Mouse (Mus musculus): ENCODE results near the gene Doc2g. TPM values are rescaled to one million over a fixed set of nuclear protein-coding genes. Genes with fewer than 3 reads are reported as not detected.
A peak's percentile ranks its signal among the peaks of the same experiment; 100 is the strongest.
"Not testable (repeated sequence)": the region's sequence is repeated elsewhere in the genome, so short reads cannot be mapped to it uniquely, and the experiment has no call there.

Doc2g gene
- total RNA-seq, 2 experiments from 2014 or later = 148 to 152 TPM

- peak; percentile 74 for DNase-seq (ENCODE audit: low spot score)
- intact Hi-C loops (cut with DNase I) = no loop called here
Observed at GRCm38 (mm10) chr19:4045966-4046865, 43.1 kb downstream of the Doc2g start, which contains the start of gene Gstp2. Gstp2 (minus strand) TSS chr19:4046023.

GRCm38 (mm10) chr19:4046866-4047254 is 43.7 kb downstream of the Doc2g start:
- intact Hi-C loops (cut with DNase I) = no loop called here
- no peak for DNase-seq (ENCODE audit: low spot score)

GRCm38 (mm10) chr19:4047859-4048258 is 44.7 kb downstream of the Doc2g start:
- intact Hi-C loops (cut with DNase I) = loop anchor here (1.0 kb wide), 1 partner anchor 29 kb away; no protein-coding TSS in a partner anchor
- DNase-seq (ENCODE audit: low spot score) = peak; percentile 37

GRCm38 (mm10) chr19:4049069-4049468 is 46.0 kb downstream of the Doc2g start:
- intact Hi-C loops (cut with DNase I) = not testable (repeated sequence)

GRCm38 (mm10) chr19:4051016-4051415 is 47.9 kb downstream of the Doc2g start:
- no peak for DNase-seq (ENCODE audit: low spot score)
- intact Hi-C loops (cut with DNase I) = no loop called here

More at GRCm38 (mm10) chr19:4049069-4049468, 46.0 kb downstream of the Doc2g start:
- not testable (repeated sequence) for DNase-seq (ENCODE audit: low spot score)

- intact Hi-C loops (cut with DNase I) = no loop called here
- no peak for DNase-seq (ENCODE audit: low spot score)
Observed at GRCm38 (mm10) chr19:4051741-4052515, 48.8 kb downstream of the Doc2g start.

- intact Hi-C loops (cut with DNase I) = no loop called here
- no peak for DNase-seq (ENCODE audit: low spot score)
Observed at GRCm38 (mm10) chr19:4052516-4053030, 49.5 kb downstream of the Doc2g start.

GRCm38 (mm10) chr19:4054613-4055012 is 51.5 kb downstream of the Doc2g start:
- no peak for DNase-seq (ENCODE audit: low spot score)
- intact Hi-C loops (cut with DNase I) = no loop called here

- no peak for DNase-seq (ENCODE audit: low spot score)
- intact Hi-C loops (cut with DNase I) = no loop called here
Observed at GRCm38 (mm10) chr19:4055216-4055946, 52.3 kb downstream of the Doc2g start.

- intact Hi-C loops (cut with DNase I) = no loop called here
- no peak for DNase-seq (ENCODE audit: low spot score)
Observed at GRCm38 (mm10) chr19:4055947-4056693, 53.0 kb downstream of the Doc2g start.

Other genes starting within 250 kb of the Doc2g start
- 10 to 100 TPM; 30.4 to 35.6 TPM for gene Kmt5b, start 235.9 kb upstream of the Doc2g start, total RNA-seq (2021)
- 10 to 100 TPM in 1 of 2 experiments, 1 to 10 TPM in 1; 9.5 to 13.0 TPM for gene Chka, start 151.5 kb upstream of the Doc2g start, total RNA-seq (2021)
- 1 to 10 TPM; 8.9 to 9.8 TPM for gene Tcirg1, start 96.2 kb upstream of the Doc2g start, total RNA-seq (2021)
- 100 to 1,000 TPM; 538 TPM for gene Ndufs8, start 90.5 kb upstream of the Doc2g start, total RNA-seq (2021)
- gene Aldh3b1, start 73.5 kb upstream of the Doc2g start, total RNA-seq (2021) = 1 to 10 TPM; 1.8 TPM
- 10 to 100 TPM; 19.0 to 20.3 TPM for gene Unc93b1, start 68.1 kb upstream of the Doc2g start, total RNA-seq (2021)
- gene Aldh3b3, start 44.7 kb upstream of the Doc2g start, total RNA-seq (2021) = 1 to 10 TPM in 1 of 2 experiments, under 1 TPM in 1; 0.60 to 1.1 TPM
- under 1 TPM; 0.14 to 0.23 TPM for gene Aldh3b2, start 31.0 kb upstream of the Doc2g start, total RNA-seq (2021)
- 10 to 100 TPM; 20.3 to 21.5 TPM for gene Acy3, start 16.7 kb upstream of the Doc2g start, total RNA-seq (2021)
- gene Tbx10, start 10.6 kb upstream of the Doc2g start, total RNA-seq (2021) = not detected
- 100 to 1,000 TPM; 109 to 118 TPM for gene Nudt8, start 2.7 kb upstream of the Doc2g start, total RNA-seq (2021)
- gene Gm49405, start 2.7 kb upstream of the Doc2g start, total RNA-seq (2021) = 1 to 10 TPM; 2.0 to 2.2 TPM
- gene Ndufv1, start 9.5 kb downstream of the Doc2g start, total RNA-seq (2021) = 1,000 to 10,000 TPM; 1,136 to 1,167 TPM
- 100 to 1,000 TPM; 321 to 327 TPM for gene Gstp1, start 34.7 kb downstream of the Doc2g start, total RNA-seq (2021)
- 100 to 1,000 TPM in 1 of 2 experiments, 10 to 100 TPM in 1; 87.8 to 116 TPM for gene Gstp2, start 42.7 kb downstream of the Doc2g start, total RNA-seq (2021)
- gene Gstp3, start 56.3 kb downstream of the Doc2g start, total RNA-seq (2021) = not detected
- not detected for gene Cabp2, start 78.3 kb downstream of the Doc2g start, total RNA-seq (2021)
- gene Cdk2ap2, start 93.9 kb downstream of the Doc2g start, total RNA-seq (2021) = 10 to 100 TPM; 36.6 to 45.1 TPM
- gene Pitpnm1, start 96.7 kb downstream of the Doc2g start, total RNA-seq (2021) = 10 to 100 TPM; 20.8 to 22.1 TPM
- gene Aip, start 122.5 kb downstream of the Doc2g start, total RNA-seq (2021) = 10 to 100 TPM; 54.2 to 56.8 TPM
- not detected for gene Gpr152, start 136.5 kb downstream of the Doc2g start, total RNA-seq (2021)
- under 1 TPM in 1 of 2 experiments, not detected in 1; 0.31 TPM for gene Cabp4, start 140.7 kb downstream of the Doc2g start, total RNA-seq (2021)
- 10 to 100 TPM; 53.4 to 57.6 TPM for gene Coro1b, start 145.3 kb downstream of the Doc2g start, total RNA-seq (2021)
- 1 to 10 TPM in 1 of 2 experiments, under 1 TPM in 1; 0.94 to 1.5 TPM for gene Ptprcap, start 150.3 kb downstream of the Doc2g start, total RNA-seq (2021)
- 10 to 100 TPM; 16.5 to 16.8 TPM for gene Rps6kb2, start 160.0 kb downstream of the Doc2g start, total RNA-seq (2021)
- gene Carns1, start 172.2 kb downstream of the Doc2g start, total RNA-seq (2021) = 10 to 100 TPM; 33.5 to 34.1 TPM
- 1 to 10 TPM; 9.2 to 9.3 TPM for gene Tbc1d10c, start 188.0 kb downstream of the Doc2g start, total RNA-seq (2021)
- gene Ppp1ca, start 188.8 kb downstream of the Doc2g start, total RNA-seq (2021) = 100 to 1,000 TPM; 337 TPM
- 1 to 10 TPM; 5.3 to 5.8 TPM for gene Rad9a, start 198.3 kb downstream of the Doc2g start, total RNA-seq (2021)
- 1 to 10 TPM in 1 of 2 experiments, under 1 TPM in 1; 0.94 to 2.0 TPM for gene Clcf1, start 210.9 kb downstream of the Doc2g start, total RNA-seq (2021)
- gene AC109138.7, start 211.0 kb downstream of the Doc2g start, total RNA-seq (2021) = not detected
- 10 to 100 TPM in 1 of 2 experiments, 1 to 10 TPM in 1; 9.7 to 11.1 TPM for gene Pold4, start 228.6 kb downstream of the Doc2g start, total RNA-seq (2021)

All from heart, postnatal 25 days (tissue).